In the genomic region with DNA sequence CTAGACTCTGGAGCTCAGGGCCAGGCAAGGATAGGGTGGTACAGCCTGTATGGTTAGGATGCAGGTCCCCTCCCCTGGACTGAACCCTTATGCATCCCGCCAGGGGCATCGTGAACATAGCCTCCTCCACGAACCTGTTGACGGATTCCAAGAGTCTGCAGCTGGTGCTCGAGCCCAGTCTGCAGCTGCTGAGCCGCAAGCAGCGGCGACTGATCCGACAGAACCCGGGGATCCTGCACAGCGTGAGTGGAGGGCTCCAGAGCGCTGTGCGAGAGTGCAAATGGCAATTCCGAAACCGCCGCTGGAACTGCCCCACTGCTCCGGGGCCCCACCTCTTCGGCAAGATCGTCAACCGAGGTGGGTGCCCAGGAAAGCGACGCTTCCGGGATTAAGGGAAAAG, we compare ENCODE assay signal across 11 mouse cellular contexts. TPM values are rescaled to one million over a fixed set of nuclear protein-coding genes. Genes with fewer than 3 reads are reported as not detected.
DNase-seq lines count a peak whose midpoint lies in the region; ATAC-seq and TF ChIP-seq lines count a peak whose summit lies in the region.
"Had no signal": no experiment of that assay in that cellular context is flagged by ENCODE, and none has a peak within 500 bp of the region (broad histone marks: within the 10 kb centered on the region; RNA-seq: fewer than 3 reads in every experiment).

No protein-coding gene starts in this region.

- H3K27ac ChIP-seq in kidney, adult 2 months (ENCODE audit: insufficient read depth, low read depth, low read length) = no peak overlapping the region
- no peak overlapping the region for H3K27ac ChIP-seq in brown adipose tissue, adult 24 weeks (replicated peaks; ENCODE audit: low read depth, low read length)
- H3K27ac ChIP-seq in hindbrain, embryonic 12.5 days = no peak overlapping the region
- H3K27ac ChIP-seq in midbrain, embryonic 16.5 days (ENCODE audit: low read length) = no peak overlapping the region
- H3K27ac ChIP-seq: liver, embryonic 15.5 days had no signal

- ATAC-seq in hindbrain, embryonic 12.5 days (ENCODE audit: low FRiP score) = no peak
- no peak for ATAC-seq in midbrain, embryonic 16.5 days

- H3K4me3 ChIP-seq in kidney, adult 2 months (ENCODE audit: insufficient read depth, low read depth, low read length) = peak overlapping the region; percentile 12; the same call in 1 of the 2 replicates
- peak overlapping the region; percentile 33 for H3K4me3 ChIP-seq in brown adipose tissue, adult 24 weeks (ENCODE audit: insufficient read depth, low read depth, low read length)
- H3K4me3 ChIP-seq in hindbrain, embryonic 12.5 days = peak overlapping the region; percentile 11
- peak overlapping the region; percentile 9 for H3K4me3 ChIP-seq in midbrain, embryonic 16.5 days (ENCODE audit: low read depth, low read length)
- H3K4me3 ChIP-seq: liver, embryonic 15.5 days had no signal

- H3K9me3 ChIP-seq in hindbrain, embryonic 12.5 days (replicated peaks) = peaks cover 2% of the 10 kb centered on the region; the same call in 1 of the 2 replicates
- H3K9me3 ChIP-seq in midbrain, embryonic 16.5 days (replicated peaks; ENCODE audit: control insufficient read depth, low read length, poor library complexity, severe bottlenecking) = no peaks in the 10 kb centered on the region; the same call in 1 of the 2 replicates
- H3K9me3 ChIP-seq: liver, embryonic 15.5 days had no signal

- under 1% methylated on average over 23 of the region's 23 CpGs for WGBS in kidney, adult 2 months
- WGBS in hindbrain, embryonic 12.5 days = 0% methylated on average over 23 of the region's 23 CpGs
- WGBS in midbrain, embryonic 16.5 days = 0% methylated on average over 23 of the region's 23 CpGs

- no peak for DNase-seq in kidney, adult 2 months
- DNase-seq in kidney, postnatal 14 days = no peak
- no peak for DNase-seq in layer of hippocampus, postnatal 36 days
- DNase-seq in urinary bladder, postnatal 36 days (ENCODE audit: low spot score in 2 of 2) = no peak
- no peak for DNase-seq in left cerebral cortex, adult 8-10 months (ENCODE audit: low spot score in 2 of 2)
- DNase-seq: cerebellum, postnatal 14 days had no signal

- TF ChIP-seq POLR2A in kidney, adult 2 months (IDR thresholded peaks at IDR 0.05; ENCODE audit: low read depth, low read length) = no peak

- H3K4me1 ChIP-seq in kidney, adult 2 months (ENCODE audit: control insufficient read depth, insufficient read depth, low read length) = 0 out of 2 replicates have a peak, but pooled peaks cover 3% of the 10 kb centered on the region
- peaks cover 7% of the 10 kb centered on the region for H3K4me1 ChIP-seq in brown adipose tissue, adult 24 weeks (ENCODE audit: control insufficient read depth, insufficient read depth, insufficient read length, low read length)
- H3K4me1 ChIP-seq in hindbrain, embryonic 12.5 days = peaks cover 32% of the 10 kb centered on the region
- peaks cover 12% of the 10 kb centered on the region; the same call in 1 of the 2 replicates for H3K4me1 ChIP-seq in midbrain, embryonic 16.5 days (ENCODE audit: control insufficient read depth, insufficient read depth, low read length)

- peaks cover 12% of the 10 kb centered on the region for H3K27me3 ChIP-seq in kidney, adult 2 months (replicated peaks; ENCODE audit: control insufficient read depth, insufficient read depth, low read length)
- H3K27me3 ChIP-seq in hindbrain, embryonic 12.5 days = peaks cover 99% of the 10 kb centered on the region
- peaks cover 86% of the 10 kb centered on the region for H3K27me3 ChIP-seq in midbrain, embryonic 16.5 days (ENCODE audit: control insufficient read depth, insufficient read depth, low read depth, low read length)

- peak overlapping the region; percentile 23; the same call in 1 of the 2 replicates for H3K4me2 ChIP-seq in hindbrain, embryonic 12.5 days (replicated peaks)
- peak overlapping the region; percentile 33; the same call in 1 of the 2 replicates for H3K4me2 ChIP-seq in midbrain, embryonic 16.5 days (ENCODE audit: low read length)
- H3K4me2 ChIP-seq: liver, embryonic 15.5 days had no signal

- no peak overlapping the region for H3K9ac ChIP-seq in hindbrain, embryonic 12.5 days
- no peak overlapping the region for H3K9ac ChIP-seq in midbrain, embryonic 16.5 days (ENCODE audit: low read depth, low read length)
- H3K9ac ChIP-seq: liver, embryonic 15.5 days had no signal

- TF ChIP-seq CTCF in kidney, adult 2 months (conservative IDR thresholded peaks at IDR 0.05; ENCODE audit: insufficient read depth, insufficient read length, low read depth, low read length) = no peak

- H3K36me3 ChIP-seq in kidney, adult 2 months (ENCODE audit: control insufficient read depth, insufficient read depth, low read length) = no peaks in the 10 kb centered on the region
- H3K36me3 ChIP-seq in hindbrain, embryonic 12.5 days = no peaks in the 10 kb centered on the region
- no peaks in the 10 kb centered on the region for H3K36me3 ChIP-seq in midbrain, embryonic 16.5 days (ENCODE audit: control insufficient read depth, insufficient read depth, low read length)
- H3K36me3 ChIP-seq: liver, embryonic 15.5 days had no signal

RNA-seq across cellular contexts. Expression of gene Wnt1, which starts 1.1 kb away (rescaled TPM):
- 0.04 TPM in 1 of 2 replicates, not detected in the other for polyA plus RNA-seq in kidney, adult 2 months (2012; rRNA removed)
- not detected in 2 replicates for polyA plus RNA-seq in brown adipose tissue, adult 24 weeks (2012; ENCODE audit: insufficient read depth, insufficient read length, missing spikeins)
- 8.4 and 8.6 TPM in 2 replicates for polyA plus RNA-seq in hindbrain, embryonic 12.5 days (2016; fragmentation: Nextera tagmentation; extraction: Ambion mirVana)
- 1.2 and 1.3 TPM in 2 replicates for polyA plus RNA-seq in midbrain, embryonic 16.5 days (2015; fragmentation: Nextera tagmentation; extraction: Ambion mirVana)
- not detected for total RNA-seq in layer of hippocampus, postnatal 36 days (2021)
- under 1 TPM in 1 of 4 experiments, not detected in 3; 0.26 TPM for total RNA-seq in left cerebral cortex, adult 8-10 months (2022)
- total RNA-seq: hematopoietic stem cell, adult 5-6 weeks had no signal
- polyA plus RNA-seq: liver, embryonic 15.5 days had no signal

RNA-seq across cellular contexts. Expression of gene Wnt10b, which starts 12.8 kb away (rescaled TPM):
- polyA plus RNA-seq in kidney, adult 2 months (2012; rRNA removed) = 0.22 and 0.25 TPM in 2 replicates
- polyA plus RNA-seq in brown adipose tissue, adult 24 weeks (2012; ENCODE audit: insufficient read depth, insufficient read length, missing spikeins) = 0.83 and 0.95 TPM in 2 replicates
- polyA plus RNA-seq in hindbrain, embryonic 12.5 days (2016; fragmentation: Nextera tagmentation; extraction: Ambion mirVana) = 0.59 and 0.91 TPM in 2 replicates
- not detected in 2 replicates for polyA plus RNA-seq in midbrain, embryonic 16.5 days (2015; fragmentation: Nextera tagmentation; extraction: Ambion mirVana)
- under 1 TPM; 0.42 to 0.61 TPM for total RNA-seq in layer of hippocampus, postnatal 36 days (2021)
- 1 to 10 TPM in 2 of 4 experiments, under 1 TPM in 2; 0.41 to 1.8 (median 1.1) TPM for total RNA-seq in left cerebral cortex, adult 8-10 months (2022)
- polyA plus RNA-seq: liver, embryonic 15.5 days had no signal

RNA-seq across cellular contexts. Expression of gene Ddn, which starts 18.5 kb away (rescaled TPM):
- 12.1 and 12.3 TPM in 2 replicates for polyA plus RNA-seq in kidney, adult 2 months (2012; rRNA removed)
- polyA plus RNA-seq in brown adipose tissue, adult 24 weeks (2012; ENCODE audit: insufficient read depth, insufficient read length, missing spikeins) = not detected in 2 replicates
- polyA plus RNA-seq in hindbrain, embryonic 12.5 days (2016; fragmentation: Nextera tagmentation; extraction: Ambion mirVana) = 0.56 and 0.65 TPM in 2 replicates
- 0.35 and 0.42 TPM in 2 replicates for polyA plus RNA-seq in midbrain, embryonic 16.5 days (2015; fragmentation: Nextera tagmentation; extraction: Ambion mirVana)
- 1,000 to 10,000 TPM; 1,665 to 1,670 TPM for total RNA-seq in layer of hippocampus, postnatal 36 days (2021)
- total RNA-seq in left cerebral cortex, adult 8-10 months (2022) = 100 to 1,000 TPM; 692 to 784 (median 734) TPM
- polyA plus RNA-seq: liver, embryonic 15.5 days had no signal

RNA-seq across cellular contexts. Expression of gene Arf3, which starts 27.7 kb away (rescaled TPM):
- polyA plus RNA-seq in kidney, adult 2 months (2012; rRNA removed) = 114 and 143 TPM in 2 replicates
- polyA plus RNA-seq in brown adipose tissue, adult 24 weeks (2012; ENCODE audit: insufficient read depth, insufficient read length, missing spikeins) = 25.8 and 32.2 TPM in 2 replicates
- polyA plus RNA-seq in hindbrain, embryonic 12.5 days (2016; fragmentation: Nextera tagmentation; extraction: Ambion mirVana) = 65.1 and 65.2 TPM in 2 replicates
- 96.4 and 102 TPM in 2 replicates for polyA plus RNA-seq in midbrain, embryonic 16.5 days (2015; fragmentation: Nextera tagmentation; extraction: Ambion mirVana)
- 100 to 1,000 TPM; 792 to 841 TPM for total RNA-seq in layer of hippocampus, postnatal 36 days (2021)
- 100 to 1,000 TPM; 721 to 844 (median 792) TPM for total RNA-seq in left cerebral cortex, adult 8-10 months (2022)

RNA-seq across cellular contexts. Expression of gene Prkag1, which starts 40.6 kb away (rescaled TPM):
- 68.9 and 72.7 TPM in 2 replicates for polyA plus RNA-seq in kidney, adult 2 months (2012; rRNA removed)
- 65.2 and 99.5 TPM in 2 replicates for polyA plus RNA-seq in brown adipose tissue, adult 24 weeks (2012; ENCODE audit: insufficient read depth, insufficient read length, missing spikeins)
- polyA plus RNA-seq in hindbrain, embryonic 12.5 days (2016; fragmentation: Nextera tagmentation; extraction: Ambion mirVana) = 71.0 and 78.9 TPM in 2 replicates
- polyA plus RNA-seq in midbrain, embryonic 16.5 days (2015; fragmentation: Nextera tagmentation; extraction: Ambion mirVana) = 72.9 and 73.1 TPM in 2 replicates
- total RNA-seq in layer of hippocampus, postnatal 36 days (2021) = 10 to 100 TPM; 49.0 to 52.5 TPM
- total RNA-seq in left cerebral cortex, adult 8-10 months (2022) = 10 to 100 TPM; 47.4 to 60.9 (median 53.2) TPM
